Mouse (Mus musculus) 416B (cell line): ENCODE measurements around the gene Snd1.
A peak's percentile ranks its signal among the peaks of the same experiment; 100 is the strongest.
"Not testable (repeated sequence)": the region's sequence is repeated elsewhere in the genome, so short reads cannot be mapped to it uniquely, and the experiment has no call there.

Experiments
- DNase-seq: peaks from one replicate; pipeline ENCODE4 v3.0.0; 2011; ENCODE audit warnings: low read depth

The Snd1 gene

GRCm38 (mm10) chr6:28905301-28905700 is 430.4 kb downstream of the Snd1 start:
- DNase-seq, result no peak

GRCm38 (mm10) chr6:28909866-28910265 is 434.9 kb downstream of the Snd1 start:
- peak; percentile 30 for DNase-seq

- no peak for DNase-seq
Observed at GRCm38 (mm10) chr6:28914981-28915380, 440.0 kb downstream of the Snd1 start.

GRCm38 (mm10) chr6:28916630-28917029 is 441.7 kb downstream of the Snd1 start:
- no peak for DNase-seq

- no peak for DNase-seq
Observed at GRCm38 (mm10) chr6:28919346-28919745, 444.4 kb downstream of the Snd1 start.

- no peak for DNase-seq
Observed at GRCm38 (mm10) chr6:28922371-28922770, 447.4 kb downstream of the Snd1 start.

- DNase-seq, result no peak
Observed at GRCm38 (mm10) chr6:28923091-28923824, 448.3 kb downstream of the Snd1 start.

GRCm38 (mm10) chr6:28923837-28924236 is 448.9 kb downstream of the Snd1 start:
- no peak for DNase-seq

- not testable (repeated sequence) for DNase-seq
Observed at GRCm38 (mm10) chr6:28927987-28928386, 453.0 kb downstream of the Snd1 start.

GRCm38 (mm10) chr6:28929169-28929803 is 454.3 kb downstream of the Snd1 start:
- DNase-seq, result not testable (repeated sequence)

- no peak for DNase-seq
Observed at GRCm38 (mm10) chr6:28931234-28931633, 456.3 kb downstream of the Snd1 start.

- DNase-seq, result no peak
Observed at GRCm38 (mm10) chr6:28931636-28932327, 456.8 kb downstream of the Snd1 start.

GRCm38 (mm10) chr6:28932328-28932937 is 457.5 kb downstream of the Snd1 start:
- DNase-seq, result no peak

- DNase-seq, result no peak
Observed at GRCm38 (mm10) chr6:28935736-28936135, 460.8 kb downstream of the Snd1 start.

- DNase-seq, result no peak
Observed at GRCm38 (mm10) chr6:28947254-28947653, 472.3 kb downstream of the Snd1 start.

- DNase-seq, result peak; percentile 36
Observed at GRCm38 (mm10) chr6:28949269-28949668, 474.3 kb downstream of the Snd1 start.

GRCm38 (mm10) chr6:28955581-28955980 is 480.6 kb downstream of the Snd1 start:
- DNase-seq, result peak; percentile 20

- no peak for DNase-seq
Observed at GRCm38 (mm10) chr6:28957486-28957885, 482.5 kb downstream of the Snd1 start.

- DNase-seq, result no peak
Observed at GRCm38 (mm10) chr6:28963178-28963577, 488.2 kb downstream of the Snd1 start.

GRCm38 (mm10) chr6:28965264-28965663 is 490.3 kb downstream of the Snd1 start:
- no peak for DNase-seq

GRCm38 (mm10) chr6:28969615-28970014 is 494.7 kb downstream of the Snd1 start:
- DNase-seq, result no peak

GRCm38 (mm10) chr6:28970711-28971110 is 495.8 kb downstream of the Snd1 start:
- DNase-seq, result no peak

GRCm38 (mm10) chr6:28974498-28974897 is 499.6 kb downstream of the Snd1 start:
- no peak for DNase-seq
